Mouse (Mus musculus) ovary, postnatal 36 days (tissue): ENCODE results near the gene Rif1.
"Not testable (repeated sequence)": the region's sequence is repeated elsewhere in the genome, so short reads cannot be mapped to it uniquely, and the experiment has no call there.

Experiments
- DNase-seq: peaks from one replicate; pipeline ENCODE4 v3.0.0; 2022; ENCODE audit warnings: low spot score, mixed read lengths

Gene Rif1

GRCm38 (mm10) chr2:52072065-52072490 is 554 bp upstream of the Rif1 start:
- DNase-seq, result no peak

- no peak for DNase-seq
These were observed 691 bp downstream of the Rif1 start for GRCm38 (mm10) chr2:52073141-52073904.

- DNase-seq, result no peak
These were observed 6.0 kb downstream of the Rif1 start for GRCm38 (mm10) chr2:52078666-52079065.

- DNase-seq, result no peak
These were observed 11.4 kb downstream of the Rif1 start for GRCm38 (mm10) chr2:52084013-52084412.

GRCm38 (mm10) chr2:52084571-52084970 is 11.9 kb downstream of the Rif1 start:
- DNase-seq, result no peak

GRCm38 (mm10) chr2:52114086-52114485 is 41.5 kb downstream of the Rif1 start:
- DNase-seq, result no peak

- not testable (repeated sequence) for DNase-seq
These were observed 58.7 kb downstream of the Rif1 start for GRCm38 (mm10) chr2:52131370-52131769.

- no peak for DNase-seq
These were observed 60.7 kb downstream of the Rif1 start for GRCm38 (mm10) chr2:52133351-52133750.

- no peak for DNase-seq
These were observed 80.4 kb downstream of the Rif1 start for GRCm38 (mm10) chr2:52153064-52153463.

- no peak for DNase-seq
These were observed 96.8 kb downstream of the Rif1 start for GRCm38 (mm10) chr2:52169243-52170005.
